Mouse (Mus musculus): Measurements from ENCODE around the gene Ppy.
A peak's percentile ranks its signal among the peaks of the same experiment; 100 is the strongest.

Gene Ppy

DNA sequence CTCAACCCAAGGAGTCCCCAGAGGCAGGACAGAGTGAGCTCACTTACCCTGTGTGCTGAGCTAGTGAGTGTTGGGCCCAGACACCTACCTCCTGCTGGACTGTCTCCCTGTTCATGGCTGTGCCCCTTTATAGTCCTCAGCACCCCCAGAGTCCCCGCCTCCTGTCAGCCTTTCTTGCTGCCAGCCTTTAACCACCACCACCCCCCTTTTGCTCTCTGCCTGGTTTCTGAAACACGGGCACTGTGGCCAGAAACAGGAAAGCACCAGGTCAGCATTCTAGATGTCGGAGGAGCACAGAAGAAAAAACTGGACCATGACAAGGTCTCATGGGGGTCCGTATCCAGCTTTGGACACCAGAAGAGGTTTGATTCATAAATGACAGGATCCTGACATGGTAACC is at the start of gene Ppy:
Ppy (minus strand) TSS at position 101 of the 400 bp plus-strand sequence.
- DNase-seq (ENCODE audit: low spot score in 2 of 2), result no peak

DNA sequence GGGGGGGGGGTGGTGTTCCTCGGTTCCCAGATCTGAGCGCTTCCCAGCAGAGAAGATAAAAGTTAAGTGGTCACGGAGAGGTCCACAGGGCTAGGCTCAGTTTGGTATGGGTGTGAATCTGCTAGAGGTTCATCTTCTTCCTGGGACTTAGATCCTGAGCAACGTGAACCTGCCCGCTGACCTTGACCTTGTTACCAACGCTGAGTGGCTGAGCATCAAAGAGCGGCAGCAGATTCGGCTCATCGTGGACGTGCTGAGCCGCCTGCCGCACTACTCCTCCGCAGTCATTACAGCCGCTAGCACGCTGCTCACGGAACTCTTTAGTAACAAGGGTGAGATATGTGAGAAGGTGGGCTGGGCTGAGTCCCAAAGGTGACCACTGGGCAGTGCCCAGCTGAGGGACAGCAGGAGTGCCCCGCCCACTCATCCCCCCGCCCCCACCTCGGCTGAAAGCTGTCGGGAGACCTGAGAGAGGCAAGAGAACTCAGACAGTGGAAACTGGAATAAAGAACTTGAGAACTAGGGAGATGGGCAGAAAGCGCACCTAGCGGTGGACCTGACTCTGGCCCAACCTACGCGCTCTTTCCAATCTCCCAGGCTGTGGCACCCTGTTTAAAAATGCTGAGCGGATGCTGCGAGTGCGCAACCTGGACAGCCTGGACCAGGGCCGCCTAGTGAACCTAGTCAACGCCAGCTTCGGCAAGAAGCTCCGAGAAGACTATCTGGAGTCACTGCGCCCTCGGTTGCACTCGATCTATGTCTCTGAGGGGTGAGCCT is 46.3 kb upstream of the Ppy start:
- DNase-seq (ENCODE audit: low spot score in 2 of 2), result no peak

DNA sequence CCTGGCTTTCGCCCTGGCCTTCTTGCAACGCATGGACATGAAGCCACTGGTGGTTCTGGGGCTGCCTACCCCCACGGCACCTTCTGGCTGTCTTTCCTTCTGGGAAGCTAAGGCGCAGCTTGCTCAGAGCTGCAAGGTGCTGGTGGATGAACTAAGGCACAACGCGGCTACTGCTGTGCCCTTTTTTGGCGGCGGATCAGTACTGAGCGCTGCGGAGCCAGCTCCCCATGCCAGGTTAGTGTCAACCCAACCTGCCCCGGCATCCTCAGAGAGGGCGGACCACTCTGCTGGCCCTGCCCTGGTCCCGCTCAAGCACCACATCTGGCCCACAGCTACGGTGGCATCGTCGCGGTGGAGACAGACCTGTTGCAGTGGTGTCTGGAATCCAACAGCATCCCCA is 45.4 kb upstream of the Ppy start:
- no peak for DNase-seq (ENCODE audit: low spot score in 2 of 2)

DNA sequence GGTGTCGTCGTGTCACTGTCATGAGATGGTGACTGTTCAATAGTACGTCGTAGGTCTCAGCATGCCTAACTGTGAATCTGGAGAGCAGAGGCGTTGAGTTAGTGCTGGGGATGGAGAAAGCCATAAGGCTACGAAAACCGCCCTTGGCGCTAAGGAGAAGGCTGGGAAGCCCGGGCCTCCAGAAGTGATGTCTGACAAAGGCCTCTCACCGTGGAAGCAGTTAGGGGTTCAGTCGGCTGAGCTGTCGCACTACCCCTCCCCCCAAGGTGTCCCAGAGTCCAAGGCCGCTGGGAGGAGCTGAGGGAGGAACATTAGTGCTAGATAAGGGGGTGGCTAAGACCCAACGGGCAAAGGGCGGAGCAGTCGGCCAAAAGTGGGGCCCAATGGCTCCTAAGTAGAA is 44.9 kb upstream of the Ppy start:
- DNase-seq (ENCODE audit: low spot score in 2 of 2), result no peak

DNA sequence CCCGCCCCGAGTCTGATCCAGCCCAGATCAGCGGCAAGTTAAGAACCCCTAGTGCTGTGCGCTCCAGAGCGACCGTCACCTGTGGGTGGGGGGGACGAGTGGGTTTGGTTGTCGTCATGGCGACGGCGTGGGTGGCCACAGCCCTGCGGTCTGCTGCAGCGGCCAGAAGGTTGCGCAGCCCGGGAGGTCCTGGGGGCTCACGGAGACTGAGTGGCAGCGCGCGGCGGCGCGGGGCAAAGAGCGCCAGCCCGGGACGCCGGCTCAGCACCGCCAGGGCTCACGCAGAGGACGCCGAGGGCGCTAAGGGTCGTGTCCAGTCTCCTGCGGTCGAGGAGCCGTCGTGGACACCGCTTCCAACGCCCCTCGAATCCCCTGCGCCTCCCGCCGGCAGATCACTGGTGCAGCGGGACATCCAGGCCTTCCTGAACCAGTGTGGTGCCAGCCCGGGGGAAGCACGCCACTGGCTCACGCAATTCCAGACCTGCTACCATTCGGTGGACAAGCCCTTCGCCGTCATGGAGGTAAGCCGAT is 44.4 kb upstream of the Ppy start, which contains the start of gene Nags:
Nags (plus strand) TSS at position 43 of the 531 bp plus-strand sequence.
- DNase-seq (ENCODE audit: low spot score in 2 of 2), result no peak

DNA sequence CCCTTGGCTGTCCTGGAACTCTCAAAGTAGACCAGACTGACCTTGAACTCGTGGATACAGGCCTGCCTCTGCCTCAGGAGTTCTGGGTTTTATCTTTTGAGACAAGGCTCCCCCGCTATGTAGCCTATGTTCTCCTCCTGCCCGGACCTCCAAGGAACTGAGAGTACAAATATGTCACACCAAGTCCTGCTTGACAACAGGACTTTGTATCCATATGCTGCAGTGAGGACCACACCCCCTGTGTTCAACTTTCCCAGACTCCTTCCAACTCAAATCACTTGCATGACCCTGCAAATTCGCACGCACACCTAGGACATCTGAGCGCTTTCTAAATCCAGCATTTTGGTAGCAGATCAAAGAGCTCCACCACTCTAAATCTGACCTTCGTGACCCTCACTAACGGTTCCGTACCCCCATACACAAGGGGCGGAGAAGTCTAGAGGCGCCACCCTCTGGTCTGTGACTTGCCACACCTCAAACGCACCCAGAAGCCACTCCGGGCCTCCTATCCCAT is 43.9 kb upstream of the Ppy start:
- no peak for DNase-seq (ENCODE audit: low spot score in 2 of 2)

DNA sequence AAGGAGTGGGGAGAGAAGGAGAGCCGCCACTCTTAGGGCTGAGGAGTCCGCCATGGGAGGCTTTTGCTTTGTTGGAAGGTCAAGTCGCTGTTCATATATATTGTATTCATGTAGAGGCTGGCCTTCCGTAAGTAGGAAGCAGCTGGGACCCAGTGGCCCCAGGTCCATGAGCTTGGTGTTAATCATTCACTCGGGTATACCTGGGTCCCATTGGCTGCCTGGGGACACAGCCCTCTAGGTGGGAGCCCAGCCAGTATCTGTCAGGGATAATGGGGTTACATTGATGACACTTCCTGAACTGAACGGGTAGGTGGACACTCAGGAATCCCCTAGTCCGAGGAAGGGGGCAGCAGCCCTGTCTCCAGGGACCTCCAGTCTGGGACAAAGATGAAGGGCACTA is 41.2 kb upstream of the Ppy start:
- no peak for DNase-seq (ENCODE audit: low spot score in 2 of 2)

DNA sequence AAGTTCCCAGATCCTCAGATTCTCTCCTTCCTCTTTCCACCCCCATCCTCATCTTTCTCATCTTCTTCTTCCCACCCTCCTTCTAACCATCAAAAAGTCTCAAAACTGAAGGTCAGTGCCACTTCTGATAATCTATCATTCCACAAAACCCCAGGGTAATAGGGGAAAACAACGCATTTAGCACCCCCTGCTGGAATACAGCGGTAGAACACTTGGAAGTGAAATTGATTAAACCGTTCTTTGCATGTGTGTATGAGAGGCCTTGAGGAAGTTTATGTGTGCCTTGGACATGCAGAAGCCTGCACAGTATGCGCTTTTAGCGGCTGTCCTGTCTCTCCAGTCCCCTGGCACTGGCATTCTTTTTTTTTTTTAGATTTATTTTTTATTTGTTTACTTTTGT is 39.4 kb upstream of the Ppy start:
- DNase-seq (ENCODE audit: low spot score in 2 of 2), result peak; percentile 25 to 42

DNA sequence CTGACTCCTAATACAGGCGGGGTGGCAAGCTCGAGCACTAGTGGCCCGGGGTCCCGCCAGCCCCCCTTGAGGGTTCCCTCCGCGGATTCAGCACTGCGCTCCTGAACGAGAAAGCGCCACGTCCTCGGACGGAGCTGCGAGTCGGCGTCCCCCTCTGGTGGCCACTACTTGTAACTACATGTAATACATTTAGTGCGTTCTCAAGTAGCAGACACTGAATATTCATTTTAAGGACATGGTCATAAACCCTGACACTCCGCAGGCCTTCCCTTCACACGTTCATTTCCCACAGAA is 37.3 kb upstream of the Ppy start:
- peak; percentile 21 to 57 for DNase-seq (ENCODE audit: low spot score in 2 of 2)

DNA sequence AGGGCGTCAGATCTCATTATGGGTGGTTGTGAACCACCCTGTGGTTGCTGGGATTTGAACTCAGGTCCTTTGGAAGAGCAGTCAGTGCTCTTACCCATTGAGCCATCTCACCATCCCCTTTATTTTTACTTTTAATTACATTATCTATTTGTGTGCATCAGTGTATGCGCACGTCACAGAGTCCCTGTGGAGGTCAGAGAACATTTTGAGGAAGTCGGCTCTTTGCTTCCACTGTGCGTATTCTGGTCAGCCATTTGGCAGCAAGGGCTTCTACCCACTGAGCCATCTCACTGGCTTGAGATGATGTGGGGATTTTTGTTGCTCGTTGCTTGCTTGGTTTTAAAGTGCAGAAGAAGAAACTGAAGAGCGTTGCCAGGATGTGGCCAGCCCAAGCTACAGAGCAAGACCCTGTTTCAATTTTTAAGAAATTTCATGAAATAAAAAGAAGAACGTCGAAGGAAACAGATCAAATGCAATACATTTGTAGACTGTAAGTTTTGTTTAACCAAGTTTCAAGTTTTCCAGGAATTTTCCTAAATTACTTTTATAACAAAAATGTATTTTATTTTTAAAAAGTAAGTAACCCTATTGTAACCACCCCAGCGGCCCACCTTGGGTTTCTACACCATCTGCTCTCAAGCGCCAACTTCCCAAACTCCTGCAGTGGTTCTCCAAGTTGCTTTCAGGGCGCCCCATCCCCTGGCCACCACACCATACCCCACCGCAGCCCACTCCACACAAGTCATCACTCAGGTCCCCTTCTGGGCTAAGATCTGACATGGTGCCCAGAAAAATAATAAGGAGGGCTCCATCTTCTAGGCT is 36.7 kb upstream of the Ppy start:
- no peak for DNase-seq (ENCODE audit: low spot score in 2 of 2)

DNA sequence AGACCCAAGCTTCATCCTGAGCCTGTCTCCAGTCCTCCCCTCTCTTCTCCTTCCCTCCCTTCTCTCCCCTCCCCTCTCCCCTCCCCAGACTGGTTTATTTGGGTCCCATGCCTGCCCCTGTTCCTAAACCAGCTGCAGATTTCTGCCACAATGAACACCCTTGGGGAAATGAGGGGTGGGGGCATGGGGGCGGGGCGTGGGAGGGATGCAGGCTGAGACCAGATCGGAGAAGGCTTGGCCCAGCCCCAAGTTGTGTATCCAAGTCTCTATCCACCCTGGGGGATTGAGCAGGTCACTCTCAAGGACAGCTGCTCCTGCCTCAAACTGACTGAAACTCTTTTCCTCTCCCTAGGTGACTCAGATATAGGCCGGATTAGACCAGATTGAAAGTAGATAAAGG is 33.4 kb upstream of the Ppy start:
- no peak for DNase-seq (ENCODE audit: low spot score in 2 of 2)

DNA sequence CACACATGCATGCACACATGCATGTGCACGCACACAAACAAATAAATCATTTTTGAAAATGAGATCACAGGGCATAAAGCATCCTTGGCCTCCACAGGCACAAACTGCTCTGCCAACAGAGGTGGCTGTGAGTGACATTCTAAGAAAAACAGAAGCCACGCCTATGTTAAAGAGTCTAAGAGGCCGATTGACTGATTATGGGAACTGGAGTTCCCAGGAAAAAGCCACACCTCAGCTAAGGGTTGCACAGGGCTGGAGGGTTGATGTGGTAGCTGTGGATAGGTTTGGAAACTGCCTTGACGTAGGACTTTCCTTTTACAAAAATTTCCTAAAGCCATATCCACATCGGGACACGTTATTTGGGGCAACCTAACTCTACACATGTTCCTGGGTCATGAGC is 16.3 kb upstream of the Ppy start:
- DNase-seq (ENCODE audit: low spot score in 2 of 2), result no peak

DNA sequence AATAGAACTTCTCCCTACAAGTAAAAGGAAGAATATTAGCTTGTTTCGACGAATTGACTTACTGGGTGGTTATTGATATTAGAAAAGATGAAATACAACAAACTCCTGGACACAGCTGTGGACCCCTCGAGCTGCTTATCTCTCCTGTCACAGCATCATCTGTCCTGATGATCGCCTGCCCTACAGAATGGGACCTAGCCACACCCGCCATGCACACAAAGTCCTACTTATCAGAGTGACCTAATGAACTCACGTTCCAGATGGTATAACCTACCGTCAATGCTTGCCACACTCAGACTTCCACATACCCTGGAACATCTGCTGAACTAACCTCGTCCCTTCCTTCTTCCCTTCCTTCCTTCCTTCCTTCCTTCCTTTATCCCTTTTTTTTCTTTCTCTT is 15.1 kb upstream of the Ppy start:
- no peak for DNase-seq (ENCODE audit: low spot score in 2 of 2)

DNA sequence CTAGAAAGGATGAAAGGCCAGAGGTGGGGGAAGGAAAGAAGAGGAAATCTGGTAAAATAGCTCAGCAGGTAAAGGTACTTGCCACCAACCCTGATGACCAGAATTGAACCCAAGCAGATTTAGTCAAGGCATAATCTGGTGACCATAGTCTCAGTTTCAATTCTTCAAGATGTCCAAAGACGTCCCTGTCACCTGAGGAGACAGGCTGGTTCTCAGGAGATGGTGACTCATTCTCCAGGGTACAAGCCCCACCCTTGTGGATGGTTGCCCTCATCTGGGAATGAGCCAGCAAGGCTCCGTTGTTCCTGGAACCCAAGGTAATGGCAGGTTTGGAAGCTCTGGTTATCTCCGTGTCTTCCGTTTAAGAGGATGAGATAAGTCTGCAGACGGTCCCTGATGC is 10.5 kb upstream of the Ppy start:
- no peak for DNase-seq (ENCODE audit: low spot score in 2 of 2)

DNA sequence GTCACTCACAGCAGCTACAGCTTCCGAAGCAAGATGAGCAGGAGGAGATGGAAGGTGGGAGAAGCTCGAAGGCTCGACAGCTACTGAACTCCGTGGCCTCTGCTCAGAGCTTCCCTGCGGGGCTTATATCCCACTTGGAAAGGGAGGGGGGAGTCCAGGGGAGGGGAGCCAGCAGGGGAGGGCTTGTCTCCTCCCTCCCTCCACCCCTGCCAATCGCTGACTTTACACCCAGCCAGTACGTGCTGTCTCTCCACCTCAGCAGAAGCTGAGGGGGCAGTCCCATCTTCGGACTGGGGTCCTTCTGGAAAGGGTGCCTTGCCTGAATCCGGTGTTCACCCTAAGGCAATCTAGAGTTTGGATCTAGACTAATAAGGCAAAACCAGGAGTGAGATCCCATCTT is 6.6 kb upstream of the Ppy start, which contains the start of gene Pyy:
Pyy (minus strand) TSS at position 101 of the 400 bp plus-strand sequence.
- no peak for DNase-seq (ENCODE audit: low spot score in 2 of 2)

DNA sequence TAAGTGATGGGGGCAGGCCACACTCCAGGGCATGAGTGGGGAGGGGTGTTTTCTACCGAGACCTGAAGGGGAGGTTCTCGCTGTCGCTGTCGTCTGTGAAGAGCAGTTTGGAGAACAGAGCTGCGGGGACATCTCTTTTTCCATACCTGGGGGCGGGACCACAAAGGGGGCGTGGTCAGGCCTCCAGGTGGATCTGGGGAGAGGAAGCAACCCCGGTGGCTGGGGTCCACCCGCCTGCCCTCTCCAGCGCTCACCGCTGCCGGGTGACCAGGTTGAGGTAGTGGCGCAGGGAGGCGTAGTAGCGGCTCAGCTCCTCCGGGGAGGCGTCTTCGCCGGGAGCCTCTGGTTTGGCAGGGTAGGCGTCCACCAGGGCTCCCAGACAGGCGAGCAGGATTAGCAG is 5.8 kb upstream of the Ppy start:
- DNase-seq (ENCODE audit: low spot score in 2 of 2), result no peak

DNA sequence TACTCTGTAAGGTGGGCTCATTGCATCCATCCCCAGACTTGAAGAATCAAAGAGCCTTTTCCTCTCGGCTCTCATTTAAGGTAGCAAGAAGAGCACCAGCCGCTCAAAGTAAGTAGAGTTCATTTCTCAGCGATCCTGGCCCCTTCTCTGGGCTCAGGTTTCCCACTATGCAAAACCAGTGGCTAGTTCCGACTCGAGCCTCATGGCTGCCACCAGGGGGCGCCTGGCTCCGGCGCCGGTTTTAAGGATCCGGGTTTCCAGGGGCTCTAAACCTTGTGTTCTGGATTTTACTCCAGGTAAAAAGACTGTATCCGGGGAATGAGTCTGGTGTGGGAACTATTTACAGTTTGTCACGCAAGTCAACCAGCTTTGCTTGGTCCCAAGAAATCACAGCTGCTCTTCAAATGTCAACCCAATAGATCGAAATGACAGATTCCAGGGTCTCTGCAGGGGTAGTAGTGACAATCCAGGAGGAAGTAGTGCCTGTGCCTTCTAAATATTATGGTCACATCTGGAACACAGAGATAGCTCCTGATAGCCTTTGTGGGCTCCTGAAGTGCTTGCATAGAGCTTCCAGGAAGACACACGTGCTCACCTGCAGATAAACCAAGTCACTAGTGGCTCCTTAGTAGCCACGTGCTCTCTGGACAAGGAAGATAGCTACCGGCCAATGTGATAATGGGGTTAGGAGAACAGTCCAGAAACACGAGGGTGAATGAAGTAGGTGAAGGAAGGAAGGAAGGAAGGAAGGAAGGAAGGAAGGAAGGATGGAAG is 1.6 kb upstream of the Ppy start:
- peak; percentile 33 for DNase-seq (ENCODE audit: low spot score in 2 of 2)

DNA sequence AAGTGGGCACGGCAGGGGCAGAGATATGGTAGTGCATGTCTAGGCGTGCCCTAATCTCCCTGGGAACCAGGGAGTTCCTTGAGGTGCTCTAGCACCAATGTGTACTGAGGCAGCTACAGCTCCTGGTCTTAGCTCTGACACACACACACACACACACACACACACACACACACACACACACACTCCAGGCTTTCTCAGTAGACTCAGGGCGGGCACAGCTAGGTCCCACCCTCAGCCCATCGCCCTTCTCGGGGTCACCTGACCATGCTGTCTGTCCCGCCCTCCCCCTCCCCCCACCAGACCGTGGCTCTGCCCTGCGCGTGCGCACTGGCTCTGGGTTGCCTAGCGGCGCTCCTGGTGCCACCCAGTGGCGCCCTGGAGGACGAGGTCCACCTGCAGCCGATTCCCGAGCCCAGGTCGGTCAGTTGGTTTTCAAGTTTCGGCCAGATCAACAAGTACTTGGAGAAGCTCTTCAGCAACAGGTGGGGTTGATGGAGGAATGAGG is 4.2 kb downstream of the Ppy start:
- peak in 1 of 2 experiments; percentile 10 for DNase-seq (ENCODE audit: low spot score in 2 of 2)

DNA sequence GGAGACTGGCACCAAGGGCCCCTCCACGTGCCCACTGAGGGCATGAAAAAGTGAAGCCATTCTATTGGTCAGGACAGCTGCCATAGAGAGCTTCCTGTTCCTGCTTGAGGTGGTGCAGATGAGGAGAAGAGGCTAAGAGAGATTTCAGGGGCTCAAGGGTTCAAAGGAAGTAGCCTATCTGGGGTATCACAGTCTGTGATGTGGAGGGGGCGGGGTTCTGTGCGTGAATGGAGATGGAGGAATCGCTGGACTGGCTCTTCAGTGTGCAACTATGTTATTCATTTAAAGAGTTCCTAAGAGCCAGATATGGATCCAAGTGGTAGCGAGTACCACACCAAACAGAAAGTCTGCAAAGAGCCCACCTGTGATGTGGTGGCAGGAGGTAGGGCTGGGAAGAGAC is 4.7 kb downstream of the Ppy start:
- DNase-seq (ENCODE audit: low spot score in 2 of 2), result no peak

DNA sequence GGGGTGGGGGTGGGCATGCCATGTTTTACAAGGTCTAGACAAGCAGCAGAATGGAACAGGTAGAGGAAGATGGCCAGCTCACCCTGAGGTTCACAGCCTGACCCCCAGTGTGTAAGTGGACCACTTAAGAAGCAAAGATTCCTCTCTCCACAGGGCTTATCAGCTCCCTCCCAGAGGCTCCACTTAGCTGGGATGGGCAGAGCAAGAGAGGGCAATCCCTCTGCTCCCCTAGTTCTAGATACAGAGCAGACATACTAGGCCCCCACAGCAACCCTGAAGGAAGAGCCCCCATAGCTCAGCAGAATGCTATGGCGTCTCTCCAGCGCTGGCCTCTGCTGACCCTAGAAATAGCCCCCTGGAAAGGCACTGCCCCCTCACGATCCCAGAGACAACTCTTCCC is 5.4 kb downstream of the Ppy start:
- no peak for DNase-seq (ENCODE audit: low spot score in 2 of 2)

DNA sequence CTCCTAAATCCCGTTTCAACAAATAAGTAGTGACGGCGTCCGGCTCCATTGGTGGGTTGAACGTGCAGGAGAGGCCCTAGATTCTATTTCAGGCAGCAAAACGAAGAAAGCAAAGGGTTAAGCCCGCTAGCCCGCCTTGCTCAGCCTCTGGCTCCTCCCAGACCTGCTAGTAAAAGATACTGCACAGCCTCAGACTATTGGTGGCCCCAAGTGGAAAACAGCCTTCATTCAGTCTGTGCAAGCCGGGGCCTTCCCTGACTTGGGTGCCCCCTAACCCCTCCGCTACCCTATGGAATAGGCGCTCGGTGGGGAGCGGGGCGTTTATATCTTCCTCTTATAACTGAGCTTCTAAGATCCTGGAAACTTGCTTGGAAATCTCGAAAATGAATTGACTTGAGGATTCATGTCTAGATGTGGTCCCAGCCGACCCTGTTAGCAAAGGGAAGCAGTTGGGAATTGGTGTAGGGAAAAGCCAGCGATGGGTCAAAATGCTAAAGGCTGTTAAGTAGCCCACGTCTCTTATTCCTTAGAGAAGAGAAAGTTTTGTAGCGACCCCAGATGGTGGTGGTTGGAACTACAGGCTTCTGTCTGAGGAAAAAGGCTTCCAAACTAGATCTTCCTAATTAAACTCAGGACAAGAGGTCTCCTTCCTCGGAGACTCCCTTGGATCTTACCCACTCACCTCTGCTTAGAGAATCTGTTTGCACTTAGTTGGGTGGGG is 11.9 kb downstream of the Ppy start:
- peak; percentile 42 to 49 for DNase-seq (ENCODE audit: low spot score in 2 of 2)

Measured in heart, adult 9 months (tissue).